Mouse (Mus musculus): ENCODE measurements around the gene Pus10. TPM values are rescaled to one million over a fixed set of nuclear protein-coding genes. Genes with fewer than 3 reads are reported as not detected.

The Pus10 gene
- polyA plus RNA-seq (2014; fragmentation: Illumina TruSeq; extraction: RNeasy Lipid Tissue Mini Kit (QIAGEN cat#74804); ENCODE audit: low read depth, low replicate concordance) = 9.3 TPM

DNA sequence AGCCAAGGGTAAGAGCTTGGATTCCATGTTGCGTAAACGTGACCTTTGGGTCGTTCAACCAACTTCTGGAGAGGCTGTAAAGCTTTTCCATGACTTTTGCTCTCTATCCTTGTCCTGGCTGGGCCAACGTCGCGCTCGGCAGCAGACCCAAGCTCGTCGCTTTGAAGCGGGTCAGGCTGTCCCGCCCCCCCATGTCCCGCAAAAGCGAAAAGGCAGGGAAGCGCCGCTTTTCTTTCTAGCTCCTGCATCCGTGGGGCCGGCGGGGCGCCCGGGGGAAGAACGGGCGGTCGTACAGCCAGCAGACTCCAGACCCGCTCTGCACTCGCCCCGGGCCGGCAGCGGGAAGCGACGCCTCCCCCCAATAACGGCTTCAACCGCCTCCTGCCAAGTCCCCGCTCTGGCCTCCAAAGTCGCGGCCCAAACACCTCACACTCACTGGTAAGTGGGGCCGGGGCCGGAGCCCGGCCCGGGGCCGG lies at the start of gene Pus10:
Pus10 (plus strand) TSS at position 364 of the 476 bp plus-strand sequence.

DNA sequence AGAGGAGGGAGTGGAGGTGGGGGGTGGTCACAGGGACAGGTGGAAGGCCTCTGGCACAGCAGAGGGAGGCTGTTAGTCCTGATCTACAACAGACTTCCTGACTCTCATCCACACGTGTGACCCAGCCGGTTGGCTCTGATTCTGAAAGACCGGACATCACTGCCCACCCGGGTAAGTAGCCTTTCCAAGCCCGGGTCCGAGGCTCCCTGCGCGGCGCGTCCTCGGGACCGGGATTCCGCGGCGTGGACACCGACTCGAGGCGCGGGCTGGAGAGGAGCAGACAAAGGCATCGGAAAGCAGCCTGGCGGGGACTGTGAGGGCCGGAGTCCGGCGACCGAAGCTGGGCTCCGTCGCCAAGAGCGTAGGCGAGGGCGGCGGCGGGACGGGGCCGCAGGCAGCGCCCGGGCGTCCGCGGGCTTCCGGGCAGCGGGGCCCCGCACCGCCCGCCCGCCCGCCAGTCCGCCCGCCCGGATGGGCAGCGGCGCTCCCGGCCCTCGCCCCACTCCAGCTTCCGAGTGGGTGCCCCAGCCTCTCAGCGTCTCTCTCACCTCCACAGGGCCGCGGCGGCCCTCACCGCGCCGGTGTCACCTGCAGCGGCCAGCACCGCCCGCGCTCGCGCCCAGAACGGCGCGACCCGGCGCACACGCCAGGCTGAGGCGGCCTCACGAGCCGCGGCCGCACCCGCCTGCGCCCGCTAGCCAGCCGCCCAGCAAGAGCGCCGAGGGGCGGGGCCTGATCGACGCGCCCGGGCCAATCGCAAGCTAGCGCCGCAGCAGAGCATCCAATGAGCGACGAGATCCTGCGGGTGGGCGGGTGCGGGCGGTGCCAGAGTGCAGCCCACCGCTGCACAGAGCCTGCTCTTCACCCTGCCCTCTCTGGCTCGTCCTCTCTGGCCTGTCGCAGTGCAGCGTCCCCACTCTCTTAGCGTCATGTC lies 32.3 kb upstream of the Pus10 start, which contains the start of gene 0610010F05Rik:
0610010F05Rik (minus strand) TSS at position 695 of the 934 bp plus-strand sequence.

DNA sequence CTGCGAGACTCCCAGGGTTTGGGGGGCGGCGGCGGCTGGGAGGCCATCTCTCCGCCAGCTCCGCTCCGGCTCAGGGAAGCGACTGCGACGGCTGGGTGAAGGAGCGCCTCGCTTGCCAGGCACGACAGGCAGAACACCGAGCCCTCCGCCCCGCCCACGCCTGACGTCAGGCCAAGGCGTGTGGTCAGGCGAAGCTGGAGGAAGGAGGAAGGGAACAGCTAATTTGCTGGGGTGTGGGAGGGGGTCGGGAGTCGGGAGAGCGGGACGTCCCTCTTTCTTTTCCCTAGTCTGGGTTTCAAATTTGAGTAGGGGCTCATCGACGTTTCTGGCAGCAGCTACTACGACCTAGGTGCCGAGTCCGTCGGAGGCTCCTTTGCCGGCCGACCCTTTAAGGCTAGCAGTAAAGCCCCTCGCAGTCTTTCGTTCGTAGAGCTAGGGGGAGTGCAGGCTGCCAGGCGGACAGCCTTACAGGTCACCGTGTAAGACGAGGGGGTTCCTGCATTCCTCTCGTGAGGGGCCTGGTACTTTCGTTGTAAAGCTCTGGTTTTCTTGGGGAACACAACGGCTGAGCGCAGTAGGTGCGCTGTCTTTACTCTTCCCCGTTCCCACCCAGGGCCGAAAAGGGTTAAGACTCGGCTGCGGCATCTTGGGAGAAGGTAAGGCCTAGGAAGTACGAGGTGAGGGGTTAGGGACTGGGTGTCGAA lies 476 bp downstream of the Pus10 start, which contains the start of gene Pex13:
Pex13 (minus strand) TSS at position 162 of the 704 bp plus-strand sequence.

DNA sequence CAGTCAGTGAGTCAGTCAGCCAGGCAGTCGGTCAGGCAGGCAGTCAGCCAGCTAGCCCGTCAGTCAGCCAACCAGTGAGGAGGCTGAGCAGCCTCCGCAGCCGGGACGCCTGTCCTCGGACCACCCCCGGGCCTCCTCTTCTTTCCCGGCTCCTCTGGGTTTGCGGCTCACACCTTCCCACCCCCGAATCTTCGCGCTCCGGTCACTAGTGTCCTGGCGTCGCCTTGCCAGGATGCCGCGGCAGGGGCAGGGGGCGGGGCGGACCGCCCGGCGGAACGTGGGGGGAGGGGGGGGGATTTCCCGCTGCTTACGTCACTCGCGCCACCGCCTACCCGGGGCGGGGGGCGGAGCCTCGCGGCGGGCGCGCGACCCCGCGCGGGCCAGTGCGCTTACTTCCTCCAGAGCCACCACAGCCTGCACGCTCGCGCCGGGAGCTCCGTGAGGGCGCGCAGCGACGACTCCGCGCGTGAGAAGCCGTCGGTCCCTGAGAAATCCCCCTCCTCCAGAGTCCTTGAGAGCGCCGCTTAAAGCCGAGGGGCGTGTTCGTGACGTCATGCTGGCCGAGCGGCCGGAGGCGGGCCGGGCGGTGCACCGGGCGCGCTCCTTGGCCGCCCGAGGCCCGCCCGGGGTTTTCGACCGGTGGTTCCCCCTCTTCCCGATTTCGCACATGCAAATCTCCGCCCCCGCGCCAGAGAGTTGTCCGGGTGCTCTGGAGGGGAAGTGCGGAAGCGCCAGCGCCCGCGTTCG lies 105.5 kb downstream of the Pus10 start, which contains the start of gene Rel:
Rel (minus strand) TSS at position 211 of the 747 bp plus-strand sequence.

Other genes with a start within 250 kb of the Pus10 start
- 51.6 TPM for gene Ahsa2, start 167.6 kb upstream of the Pus10 start, polyA plus RNA-seq (2014; fragmentation: Illumina TruSeq; extraction: RNeasy Lipid Tissue Mini Kit (QIAGEN cat#74804); ENCODE audit: low read depth, low replicate concordance)
- gene 1700093K21Rik, start 144.5 kb upstream of the Pus10 start, polyA plus RNA-seq (2014; fragmentation: Illumina TruSeq; extraction: RNeasy Lipid Tissue Mini Kit (QIAGEN cat#74804); ENCODE audit: low read depth, low replicate concordance) = not detected
- 8.7 TPM for gene 0610010F05Rik, start 32.0 kb upstream of the Pus10 start, polyA plus RNA-seq (2014; fragmentation: Illumina TruSeq; extraction: RNeasy Lipid Tissue Mini Kit (QIAGEN cat#74804); ENCODE audit: low read depth, low replicate concordance)
- 19.7 TPM for gene Pex13, start 285 bp downstream of the Pus10 start, polyA plus RNA-seq (2014; fragmentation: Illumina TruSeq; extraction: RNeasy Lipid Tissue Mini Kit (QIAGEN cat#74804); ENCODE audit: low read depth, low replicate concordance)
- 6.3 TPM for gene Rel, start 105.3 kb downstream of the Pus10 start, polyA plus RNA-seq (2014; fragmentation: Illumina TruSeq; extraction: RNeasy Lipid Tissue Mini Kit (QIAGEN cat#74804); ENCODE audit: low read depth, low replicate concordance)
- 7.5 TPM for gene Papolg, start 229.6 kb downstream of the Pus10 start, polyA plus RNA-seq (2014; fragmentation: Illumina TruSeq; extraction: RNeasy Lipid Tissue Mini Kit (QIAGEN cat#74804); ENCODE audit: low read depth, low replicate concordance)

Data from heart, adult 10 weeks (tissue).